Mouse (Mus musculus) hindbrain, embryonic 14.5 days (tissue): ENCODE data around the gene Rac3. TPM values are rescaled to one million over a fixed set of nuclear protein-coding genes. Genes with fewer than 3 reads are reported as not detected.
A peak's percentile ranks its signal among the peaks of the same experiment; 100 is the strongest.
"Not testable (repeated sequence)": the region's sequence is repeated elsewhere in the genome, so short reads cannot be mapped to it uniquely, and the experiment has no call there.

ENCODE experiments used
- ATAC-seq: fragments of 200-750 bp; cut with Nextera tagmentation; 2 replicates; pipeline ENCODE4 v1.8.0; 2017; ENCODE audit warnings: moderate number of reproducible peaks, mild to moderate bottlenecking, moderate TSS enrichment, moderate library complexity; ENCODE audit not compliant: low FRiP score
- DNase-seq: peaks from one replicate; pipeline ENCODE4 v3.0.0-alpha.2; 2015; ENCODE audit warnings: low spot score
- H3K27ac ChIP-seq: fragments of 300-500 bp; sonication (generic); 2 replicates; pipeline ENCODE4 v1.5.1; 2014; ENCODE audit warnings: mild to moderate bottlenecking, moderate library complexity
- H3K27me3 ChIP-seq: fragments of 300-500 bp; sonication (generic); 2 replicates; pipeline ENCODE4 v1.6.1; 2014; ENCODE audit warnings: mild to moderate bottlenecking, low read length, mixed read lengths; ENCODE audit not compliant: control insufficient read depth, insufficient read depth
- H3K36me3 ChIP-seq: fragments of 300-500 bp; sonication (generic); replicated peaks from 2 replicates; pipeline ENCODE4 v1.6.1; 2014; ENCODE audit not compliant: control insufficient read depth, insufficient read depth
- H3K4me1 ChIP-seq: fragments of 300-500 bp; sonication (generic); replicated peaks from 2 replicates; pipeline ENCODE4 v1.6.1; 2014; ENCODE audit warnings: antibody characterized with exemption, low read length, mixed read lengths; ENCODE audit not compliant: control insufficient read depth, insufficient read depth
- H3K4me2 ChIP-seq: fragments of 300-500 bp; sonication (generic); replicated peaks from 2 replicates; pipeline ENCODE4 v1.6.1; 2014; ENCODE audit warnings: mild to moderate bottlenecking, moderate library complexity
- H3K4me3 ChIP-seq: fragments of 300-500 bp; sonication (generic); replicated peaks from 2 replicates; pipeline ENCODE4 v1.5.1; 2014; ENCODE audit warnings: mild to moderate bottlenecking, low read length
- H3K9ac ChIP-seq: fragments of 300-500 bp; sonication (generic); 2 replicates; pipeline ENCODE4 v1.6.1; 2014
- H3K9me3 ChIP-seq: fragments of 300-500 bp; sonication (generic); 2 replicates; pipeline ENCODE4 v1.6.1; 2016; ENCODE audit warnings: low read length; ENCODE audit not compliant: control insufficient read depth
- WGBS: fragments of 180-500 bp; shearing (Covaris S2); extraction: QIAGEN DNeasy Blood & Tissue Kit; methylation state at CpG from one replicate; pipeline ENCODE4 v1.1.7; 2014; 5-methylcytosine and 5-hydroxymethylcytosine counted together
- polyA plus RNA-seq: library from polyadenylated mRNA; unstranded; fragments of >200 nt; fragmentation: Nextera tagmentation; extraction: Ambion mirVana; gene quantifications from 2 replicates; pipeline ENCODE4 v1.2.1, GENCODE M21; 2014

The Rac3 gene
- polyA plus RNA-seq = 124 and 134 TPM in 2 replicates

DNA sequence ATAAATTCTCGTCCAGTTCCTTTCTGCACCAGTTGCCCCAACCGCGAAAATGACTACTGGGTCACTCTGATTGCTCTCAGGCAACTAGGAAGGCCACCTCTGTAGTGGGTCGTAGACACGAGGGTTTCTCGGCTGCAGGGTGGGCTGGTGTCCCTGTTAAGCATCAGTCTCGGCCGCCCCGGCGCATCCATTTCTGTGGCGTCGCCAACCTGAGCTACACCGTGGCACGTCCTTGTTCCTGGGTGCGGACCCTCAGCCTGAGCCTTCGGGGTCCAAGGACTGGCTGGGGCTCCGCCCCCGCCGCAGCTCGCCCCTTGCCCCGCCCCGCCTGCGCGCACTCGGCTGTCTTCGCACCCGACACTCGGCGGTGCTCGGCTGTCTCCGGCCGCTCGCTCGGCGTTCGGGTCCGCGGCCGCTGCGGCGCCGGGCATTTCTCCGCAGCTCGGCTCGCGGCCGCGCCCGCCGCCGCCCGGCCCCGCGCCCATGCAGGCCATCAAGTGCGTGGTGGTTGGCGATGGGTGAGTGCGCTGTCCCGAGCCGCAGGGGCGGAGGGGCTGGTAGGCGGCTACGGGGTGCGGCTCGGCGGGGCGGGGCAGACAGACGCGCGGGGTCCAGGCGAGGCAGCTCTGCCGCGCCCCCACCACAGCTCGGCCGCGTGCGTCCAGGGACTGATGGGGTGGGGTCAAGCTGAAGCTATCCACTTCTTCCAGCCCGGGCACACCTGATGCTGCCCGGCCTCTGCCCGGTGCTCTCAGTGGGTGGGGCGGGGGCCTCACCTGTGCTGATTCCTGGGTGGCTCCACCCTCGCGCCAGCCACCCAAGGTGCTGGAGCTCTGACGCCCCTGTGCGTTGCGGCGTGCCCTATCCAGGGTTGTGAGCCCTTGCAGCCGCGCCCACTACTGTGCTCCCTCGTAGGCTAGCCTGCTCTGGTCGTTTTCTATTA, at the start of gene Rac3:
Gene Rac3 (plus strand): TSS at position 347 of the 943 bp plus-strand sequence.
- Histone ChIP-seq H3K9me3 (no peaks in the 10 kb centered on the region), H3K9ac (peak within 1 kb of the TSS; percentile 93), H3K4me1 (peaks cover 20% of the 10 kb centered on the region), H3K27me3 (no peaks in the 10 kb centered on the region), H3K27ac (peak within 1 kb of the TSS; percentile 71), H3K4me2 (peak within 1 kb of the TSS; percentile 95), H3K36me3 (peaks cover 40% of the 10 kb centered on the region), H3K4me3 (peak within 1 kb of the TSS; percentile 87)
- peak; percentile 86 for ATAC-seq
- WGBS = under 1% methylated on average over 88 of the region's 90 CpGs
- peak; percentile 84 for DNase-seq

GRCm38 (mm10) chr11:120672687-120673593, 48.3 kb upstream of the Rac3 start, which contains the start of gene Aspscr1:
TSS of gene Aspscr1 (plus strand) at chr11:120672973.
- peak within 1 kb of the TSS; percentile 76 for H3K4me2 ChIP-seq
- no peaks in the 10 kb centered on the region for H3K9me3 ChIP-seq
- peaks cover 12% of the 10 kb centered on the region for H3K4me1 ChIP-seq
- no peaks in the 10 kb centered on the region for H3K27me3 ChIP-seq
- ATAC-seq = peak; percentile 98
- DNase-seq = peak; percentile 96
- WGBS = 1% methylated on average over 77 of the region's 83 CpGs
- H3K36me3 ChIP-seq = peaks cover 6% of the 10 kb centered on the region
- peak within 1 kb of the TSS; percentile 64 for H3K4me3 ChIP-seq
- peak within 1 kb of the TSS; percentile 74 for H3K9ac ChIP-seq
- H3K27ac ChIP-seq = peak within 1 kb of the TSS; percentile 90

DNA sequence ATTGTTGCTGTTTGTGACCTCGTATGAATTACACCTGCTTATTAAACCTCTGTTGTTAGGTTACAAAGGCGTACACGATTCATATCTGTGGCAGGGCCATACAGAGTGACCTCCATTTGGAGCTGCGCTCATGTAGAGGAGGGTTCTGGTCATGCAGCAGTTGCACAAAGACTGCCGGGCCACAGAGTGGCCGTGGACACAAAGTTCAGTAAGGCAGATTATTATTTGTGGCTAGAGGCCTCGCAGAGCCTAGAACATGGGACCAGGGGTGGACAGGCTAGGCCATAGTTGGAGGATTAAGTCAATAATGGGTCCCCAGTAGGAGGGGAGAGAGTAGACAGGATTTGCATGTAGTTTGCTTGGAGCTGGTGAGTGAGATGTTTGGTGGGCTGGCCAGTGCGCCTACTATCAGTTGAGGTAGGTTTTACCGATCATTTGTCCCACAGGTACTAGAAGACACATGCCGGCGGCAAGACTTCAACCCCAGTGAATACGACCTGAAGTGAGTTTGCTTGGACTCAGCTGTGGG, 47.6 kb upstream of the Rac3 start:
- 36% methylated on average over 12 of the region's 12 CpGs for WGBS

GRCm38 (mm10) chr11:120675875-120676274, 45.4 kb upstream of the Rac3 start:
- H3K4me2 ChIP-seq, ATAC-seq, H3K9me3 ChIP-seq, H3K4me3 ChIP-seq, H3K27ac ChIP-seq, H3K27me3 ChIP-seq, DNase-seq, H3K9ac ChIP-seq: not testable (repeated sequence)
- 91% methylated on average over 3 of the region's 5 CpGs for WGBS
- H3K36me3 ChIP-seq = peaks cover 35% of the 10 kb centered on the region
- H3K4me1 ChIP-seq = peaks cover 12% of the 10 kb centered on the region

More for the DNA sequence above, 47.6 kb upstream of the Rac3 start:
- Histone ChIP-seq H3K4me1 (peaks cover 12% of the 10 kb centered on the region), H3K4me2 (peak overlapping the region; percentile 76), H3K9ac (peak overlapping the region; percentile 74), H3K4me3 (peak overlapping the region; percentile 64), H3K27me3 (no peaks in the 10 kb centered on the region), H3K9me3 (no peaks in the 10 kb centered on the region), H3K27ac (peak overlapping the region; percentile 90), H3K36me3 (peaks cover 13% of the 10 kb centered on the region)
- no peak for DNase-seq
- ATAC-seq = peak; percentile 3; the same call in 1 of the 2 replicates

DNA sequence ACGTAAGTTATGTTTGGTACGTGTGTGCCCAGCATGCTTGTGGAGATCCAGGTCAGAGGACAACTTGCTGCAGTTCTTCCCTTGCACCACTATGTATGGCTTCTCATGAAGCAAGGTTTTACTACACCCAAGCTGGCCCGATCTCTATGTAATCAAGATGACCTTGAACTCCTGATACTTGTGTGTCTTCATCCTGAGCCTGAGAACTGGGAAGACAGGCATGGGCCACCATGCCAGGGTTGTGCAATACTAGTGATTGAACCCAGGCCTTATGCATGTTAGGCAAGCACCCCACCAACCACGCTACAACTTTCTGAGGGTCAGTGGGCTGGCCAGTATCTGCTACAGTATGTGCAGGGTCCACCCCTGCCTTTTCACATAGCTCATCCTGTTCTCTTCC, 44.3 kb upstream of the Rac3 start:
- no peak for ATAC-seq
- Histone ChIP-seq H3K36me3 (peaks cover 42% of the 10 kb centered on the region), H3K27ac (no peak overlapping the region), H3K27me3 (no peaks in the 10 kb centered on the region), H3K4me3 (no peak overlapping the region), H3K4me1 (peaks cover 12% of the 10 kb centered on the region), H3K4me2 (no peak overlapping the region), H3K9ac (no peak overlapping the region), H3K9me3 (no peaks in the 10 kb centered on the region)
- 97% methylated on average over 4 of the region's 4 CpGs for WGBS
- DNase-seq = no peak

- Histone ChIP-seq H3K4me3 (no peak overlapping the region), H3K4me1 (no peaks in the 10 kb centered on the region), H3K36me3 (peaks cover 63% of the 10 kb centered on the region), H3K9me3 (no peaks in the 10 kb centered on the region), H3K27ac (no peak overlapping the region), H3K9ac (no peak overlapping the region), H3K27me3 (no peaks in the 10 kb centered on the region), H3K4me2 (no peak overlapping the region)
- no peak for ATAC-seq
- WGBS = 75% methylated on average over 3 of the region's 3 CpGs
- no peak for DNase-seq
These were observed 41.4 kb upstream of the Rac3 start for GRCm38 (mm10) chr11:120679909-120680308.

DNA sequence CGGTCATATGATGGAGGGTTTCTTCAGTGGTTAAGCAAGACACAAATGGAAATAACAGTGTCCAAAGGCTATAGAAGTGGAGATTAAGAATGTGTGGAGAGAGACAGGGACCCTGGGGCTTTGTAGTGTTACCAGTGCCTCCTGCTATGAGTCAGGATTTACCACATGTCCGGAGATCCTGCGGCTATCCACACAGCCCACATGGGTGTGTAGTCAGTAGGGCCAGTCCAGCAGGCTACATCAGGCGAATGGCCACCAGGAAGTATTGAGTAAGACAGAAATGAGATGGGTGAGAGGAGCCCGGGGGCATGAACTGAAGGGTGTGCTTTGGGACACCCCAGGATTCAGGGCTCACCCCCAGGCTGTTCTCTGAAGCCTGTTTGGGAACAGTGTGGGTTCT, 38.6 kb upstream of the Rac3 start:
- WGBS = 96% methylated on average over 5 of the region's 5 CpGs
- ATAC-seq = no peak
- peaks cover 71% of the 10 kb centered on the region for H3K36me3 ChIP-seq

DNA sequence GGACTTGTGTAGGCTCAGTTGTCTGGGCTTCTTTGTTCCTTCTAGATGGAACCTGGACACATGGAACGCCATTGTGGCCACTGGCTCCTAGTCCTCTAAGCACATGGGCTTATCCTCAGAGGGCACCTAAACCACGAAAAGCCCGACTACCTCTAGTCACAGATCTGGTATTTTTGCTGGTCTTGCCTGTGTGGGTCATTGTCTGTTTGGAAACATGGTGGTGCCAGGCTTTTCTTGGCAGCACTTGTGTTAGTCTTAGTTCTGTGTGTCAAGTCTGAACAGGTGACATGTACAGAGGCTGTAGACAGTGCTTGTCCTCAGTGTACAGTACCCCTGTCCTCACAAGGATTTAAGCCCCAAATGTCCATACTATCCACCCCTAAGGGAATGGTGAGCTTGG, 37.7 kb upstream of the Rac3 start:
- ATAC-seq = no peak
- no peak for DNase-seq
- H3K4me3 ChIP-seq = no peak overlapping the region
- no peaks in the 10 kb centered on the region for H3K27me3 ChIP-seq
- H3K36me3 ChIP-seq = peaks cover 72% of the 10 kb centered on the region
- no peak overlapping the region for H3K27ac ChIP-seq
- WGBS = 86% methylated on average over 3 of the region's 3 CpGs
- H3K4me1 ChIP-seq = no peaks in the 10 kb centered on the region
- H3K9ac ChIP-seq = no peak overlapping the region
- H3K9me3 ChIP-seq = no peaks in the 10 kb centered on the region
- H3K4me2 ChIP-seq = no peak overlapping the region

More for the DNA sequence above, 38.6 kb upstream of the Rac3 start:
- H3K9ac ChIP-seq = no peak overlapping the region
- DNase-seq = no peak
- no peaks in the 10 kb centered on the region for H3K4me1 ChIP-seq
- H3K4me2 ChIP-seq = no peak overlapping the region
- no peak overlapping the region for H3K4me3 ChIP-seq
- H3K9me3 ChIP-seq = no peaks in the 10 kb centered on the region
- no peak overlapping the region for H3K27ac ChIP-seq
- H3K27me3 ChIP-seq = no peaks in the 10 kb centered on the region
